Mouse (Mus musculus): ENCODE measurements around the gene Adamts20. TPM values are rescaled to one million over a fixed set of nuclear protein-coding genes. Genes with fewer than 3 reads are reported as not detected.

Gene Adamts20
- polyA plus RNA-seq, 1 experiment from 2014 or later, result 0.02 TPM

- H3K9ac ChIP-seq (ENCODE audit: low read depth, low read length), result no peak overlapping the region
- no peak overlapping the region for H3K4me2 ChIP-seq (ENCODE audit: low read depth, low read length)
- no peak overlapping the region for H3K27ac ChIP-seq (ENCODE audit: low read length)
- H3K4me3 ChIP-seq (ENCODE audit: low read depth, low read length), result no peak overlapping the region
- no peaks in the 10 kb centered on the region for H3K4me1 ChIP-seq (ENCODE audit: control insufficient read depth, low read depth, low read length)
- WGBS (ENCODE audit: insufficient replicate concordance), result 42% methylated on average over 3 of the region's 3 CpGs
- H3K27me3 ChIP-seq (ENCODE audit: control insufficient read depth, insufficient read depth, low read depth, low read length), result no peaks in the 10 kb centered on the region
- no peaks in the 10 kb centered on the region for H3K9me3 ChIP-seq (replicated peaks; ENCODE audit: control insufficient read depth, low read length)
- ATAC-seq (ENCODE audit: low read depth), result no peak
- no peaks in the 10 kb centered on the region for H3K36me3 ChIP-seq (ENCODE audit: control insufficient read depth, insufficient read depth)
Observed at GRCm38 (mm10) chr15:94254861-94255516, 210.2 kb downstream of the Adamts20 start.

GRCm38 (mm10) chr15:94254091-94254860 lies 210.9 kb downstream of the Adamts20 start:
- no peak for ATAC-seq (ENCODE audit: low read depth)
- H3K4me2 ChIP-seq (ENCODE audit: low read depth, low read length), result no peak overlapping the region
- no peaks in the 10 kb centered on the region for H3K36me3 ChIP-seq (ENCODE audit: control insufficient read depth, insufficient read depth)
- no peak overlapping the region for H3K27ac ChIP-seq (ENCODE audit: low read length)
- no peak overlapping the region for H3K4me3 ChIP-seq (ENCODE audit: low read depth, low read length)
- no peaks in the 10 kb centered on the region for H3K4me1 ChIP-seq (ENCODE audit: control insufficient read depth, low read depth, low read length)
- no peak overlapping the region for H3K9ac ChIP-seq (ENCODE audit: low read depth, low read length)
- no peaks in the 10 kb centered on the region for H3K9me3 ChIP-seq (replicated peaks; ENCODE audit: control insufficient read depth, low read length)
- WGBS (ENCODE audit: insufficient replicate concordance), result 67% methylated on average over 14 of the region's 14 CpGs
- H3K27me3 ChIP-seq (ENCODE audit: control insufficient read depth, insufficient read depth, low read depth, low read length), result no peaks in the 10 kb centered on the region

- H3K27ac ChIP-seq (ENCODE audit: low read length), result no peak overlapping the region
Observed at GRCm38 (mm10) chr15:94252962-94253712, 212.1 kb downstream of the Adamts20 start.

GRCm38 (mm10) chr15:94249766-94250165 lies 215.5 kb downstream of the Adamts20 start:
- Histone ChIP-seq H3K4me3 (ENCODE audit: low read depth, low read length) (no peak overlapping the region), H3K27ac (ENCODE audit: low read length) (no peak overlapping the region), H3K9ac (ENCODE audit: low read depth, low read length) (no peak overlapping the region), H3K4me2 (ENCODE audit: low read depth, low read length) (no peak overlapping the region), H3K9me3 (replicated peaks; ENCODE audit: control insufficient read depth, low read length) (no peaks in the 10 kb centered on the region), H3K4me1 (ENCODE audit: control insufficient read depth, low read depth, low read length) (no peaks in the 10 kb centered on the region), H3K27me3 (ENCODE audit: control insufficient read depth, insufficient read depth, low read depth, low read length) (no peaks in the 10 kb centered on the region), H3K36me3 (ENCODE audit: control insufficient read depth, insufficient read depth) (no peaks in the 10 kb centered on the region)
- 58% methylated on average over 8 of the region's 8 CpGs for WGBS (ENCODE audit: insufficient replicate concordance)
- no peak for ATAC-seq (ENCODE audit: low read depth)

More at GRCm38 (mm10) chr15:94252962-94253712, 212.1 kb downstream of the Adamts20 start:
- no peak overlapping the region for H3K4me3 ChIP-seq (ENCODE audit: low read depth, low read length)
- H3K9ac ChIP-seq (ENCODE audit: low read depth, low read length), result no peak overlapping the region
- no peaks in the 10 kb centered on the region for H3K9me3 ChIP-seq (replicated peaks; ENCODE audit: control insufficient read depth, low read length)
- H3K36me3 ChIP-seq (ENCODE audit: control insufficient read depth, insufficient read depth), result no peaks in the 10 kb centered on the region
- no peaks in the 10 kb centered on the region for H3K27me3 ChIP-seq (ENCODE audit: control insufficient read depth, insufficient read depth, low read depth, low read length)
- 62% methylated on average over 13 of the region's 13 CpGs for WGBS (ENCODE audit: insufficient replicate concordance)
- no peak for ATAC-seq (ENCODE audit: low read depth)
- no peaks in the 10 kb centered on the region for H3K4me1 ChIP-seq (ENCODE audit: control insufficient read depth, low read depth, low read length)
- H3K4me2 ChIP-seq (ENCODE audit: low read depth, low read length), result no peak overlapping the region

GRCm38 (mm10) chr15:94248386-94248785 lies 216.8 kb downstream of the Adamts20 start:
- no peak for ATAC-seq (ENCODE audit: low read depth)
- H3K4me1 ChIP-seq (ENCODE audit: control insufficient read depth, low read depth, low read length), result no peaks in the 10 kb centered on the region
- WGBS (ENCODE audit: insufficient replicate concordance), result 56% methylated on average over 6 of the region's 6 CpGs
- no peaks in the 10 kb centered on the region for H3K9me3 ChIP-seq (replicated peaks; ENCODE audit: control insufficient read depth, low read length)
- no peak overlapping the region for H3K4me3 ChIP-seq (ENCODE audit: low read depth, low read length)
- H3K4me2 ChIP-seq (ENCODE audit: low read depth, low read length), result no peak overlapping the region
- no peak overlapping the region for H3K9ac ChIP-seq (ENCODE audit: low read depth, low read length)
- no peaks in the 10 kb centered on the region for H3K36me3 ChIP-seq (ENCODE audit: control insufficient read depth, insufficient read depth)
- no peak overlapping the region for H3K27ac ChIP-seq (ENCODE audit: low read length)
- no peaks in the 10 kb centered on the region for H3K27me3 ChIP-seq (ENCODE audit: control insufficient read depth, insufficient read depth, low read depth, low read length)

- no peak for ATAC-seq (ENCODE audit: low read depth)
- no peak overlapping the region for H3K9ac ChIP-seq (ENCODE audit: low read depth, low read length)
- no peak overlapping the region for H3K27ac ChIP-seq (ENCODE audit: low read length)
Observed at GRCm38 (mm10) chr15:94246669-94247068, 218.5 kb downstream of the Adamts20 start.

DNA sequence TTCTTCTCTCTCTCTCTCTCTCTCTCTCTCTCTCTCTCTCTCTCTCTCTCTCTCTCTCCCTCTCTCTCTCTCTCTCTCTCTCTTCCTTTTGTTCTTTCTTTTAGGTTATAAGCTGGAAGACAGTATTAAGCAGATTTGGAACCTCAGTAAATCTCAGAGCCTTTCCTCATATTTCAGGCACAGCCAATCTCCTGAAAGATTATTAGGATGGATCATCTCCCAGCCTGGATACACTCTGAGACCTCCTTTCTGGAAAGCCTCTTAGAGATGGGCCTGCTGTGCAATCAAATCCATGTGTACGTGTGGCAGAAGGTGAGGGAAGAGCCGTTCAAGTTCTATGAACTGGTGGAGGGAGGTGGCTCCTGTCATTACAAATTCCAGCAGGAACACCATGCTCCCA lies 220.9 kb downstream of the Adamts20 start:
- Histone ChIP-seq H3K27me3 (ENCODE audit: control insufficient read depth, insufficient read depth, low read depth, low read length) (no peaks in the 10 kb centered on the region), H3K4me2 (ENCODE audit: low read depth, low read length) (no peak overlapping the region), H3K9ac (ENCODE audit: low read depth, low read length) (no peak overlapping the region), H3K27ac (ENCODE audit: low read length) (no peak overlapping the region), H3K4me3 (ENCODE audit: low read depth, low read length) (no peak overlapping the region), H3K36me3 (ENCODE audit: control insufficient read depth, insufficient read depth) (no peaks in the 10 kb centered on the region), H3K9me3 (replicated peaks; ENCODE audit: control insufficient read depth, low read length) (no peaks in the 10 kb centered on the region), H3K4me1 (ENCODE audit: control insufficient read depth, low read depth, low read length) (no peaks in the 10 kb centered on the region)
- WGBS (ENCODE audit: insufficient replicate concordance), result 71% methylated on average over 2 of the region's 2 CpGs
- ATAC-seq (ENCODE audit: low read depth), result no peak

More at GRCm38 (mm10) chr15:94246669-94247068, 218.5 kb downstream of the Adamts20 start:
- 75% methylated on average over 5 of the region's 5 CpGs for whole genome bisulfite sequencing (ENCODE audit: insufficient replicate concordance)
- H3K4me2 ChIP-seq (ENCODE audit: low read depth, low read length), result no peak overlapping the region
- no peak overlapping the region for H3K4me3 ChIP-seq (ENCODE audit: low read depth, low read length)
- no peaks in the 10 kb centered on the region for H3K36me3 ChIP-seq (ENCODE audit: control insufficient read depth, insufficient read depth)
- no peaks in the 10 kb centered on the region for H3K9me3 ChIP-seq (replicated peaks; ENCODE audit: control insufficient read depth, low read length)
- no peaks in the 10 kb centered on the region for H3K4me1 ChIP-seq (ENCODE audit: control insufficient read depth, low read depth, low read length)
- no peaks in the 10 kb centered on the region for H3K27me3 ChIP-seq (ENCODE audit: control insufficient read depth, insufficient read depth, low read depth, low read length)

DNA sequence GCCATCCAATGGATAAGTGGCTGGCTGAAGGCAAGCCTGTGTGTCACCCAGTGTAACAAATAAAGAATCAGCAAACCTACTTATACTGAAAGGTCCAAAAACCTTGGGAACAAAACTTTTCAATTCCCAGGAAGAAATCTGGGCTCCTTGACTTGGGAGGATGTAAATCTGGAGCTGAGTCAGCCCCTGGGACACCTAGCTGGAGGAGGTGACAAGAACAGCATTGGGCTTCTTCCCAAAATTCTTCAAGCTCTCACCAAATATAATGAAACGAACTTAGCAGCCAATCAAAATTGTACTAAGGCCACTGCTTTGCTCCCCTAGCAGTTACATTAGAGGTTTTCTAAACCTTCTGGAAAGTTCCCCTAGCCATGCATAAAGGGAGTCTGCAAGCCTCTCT lies 223.1 kb downstream of the Adamts20 start:
- H3K36me3 ChIP-seq (ENCODE audit: control insufficient read depth, insufficient read depth), result no peaks in the 10 kb centered on the region
- H3K4me3 ChIP-seq (ENCODE audit: low read depth, low read length), result no peak overlapping the region
- no peak for ATAC-seq (ENCODE audit: low read depth)
- no peaks in the 10 kb centered on the region for H3K9me3 ChIP-seq (replicated peaks; ENCODE audit: control insufficient read depth, low read length)
- no peak overlapping the region for H3K4me2 ChIP-seq (ENCODE audit: low read depth, low read length)
- no peak overlapping the region for H3K9ac ChIP-seq (ENCODE audit: low read depth, low read length)
- no peaks in the 10 kb centered on the region for H3K27me3 ChIP-seq (ENCODE audit: control insufficient read depth, insufficient read depth, low read depth, low read length)
- 57% methylated on average over 1 of the region's 1 CpGs for WGBS (ENCODE audit: insufficient replicate concordance)
- no peaks in the 10 kb centered on the region for H3K4me1 ChIP-seq (ENCODE audit: control insufficient read depth, low read depth, low read length)
- H3K27ac ChIP-seq (ENCODE audit: low read length), result no peak overlapping the region

DNA sequence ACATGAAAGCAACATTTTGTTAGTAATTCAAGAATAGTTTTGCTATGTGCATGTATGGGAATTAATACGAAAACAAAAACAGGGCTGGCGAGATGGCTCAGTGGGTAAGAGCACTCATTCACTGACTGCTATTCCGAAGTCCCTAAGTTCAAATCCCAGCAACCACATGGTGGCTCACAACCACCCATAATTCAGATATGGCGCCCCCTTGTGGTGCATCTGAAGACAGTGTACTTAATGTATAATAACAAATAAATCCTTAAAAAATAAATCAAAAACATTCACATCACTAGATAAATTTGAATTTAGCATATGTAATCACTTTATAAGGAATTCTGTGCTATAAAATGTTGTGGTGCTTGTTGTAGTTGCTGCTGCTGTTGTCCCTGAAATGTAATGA lies 225.6 kb downstream of the Adamts20 start:
- no peak for ATAC-seq (ENCODE audit: low read depth)
- H3K27me3 ChIP-seq (ENCODE audit: control insufficient read depth, insufficient read depth, low read depth, low read length), result no peaks in the 10 kb centered on the region
- H3K4me1 ChIP-seq (ENCODE audit: control insufficient read depth, low read depth, low read length), result no peaks in the 10 kb centered on the region
- H3K9ac ChIP-seq (ENCODE audit: low read depth, low read length), result no peak overlapping the region
- no peak overlapping the region for H3K27ac ChIP-seq (ENCODE audit: low read length)
- no peak overlapping the region for H3K4me3 ChIP-seq (ENCODE audit: low read depth, low read length)
- H3K4me2 ChIP-seq (ENCODE audit: low read depth, low read length), result no peak overlapping the region
- no peaks in the 10 kb centered on the region for H3K36me3 ChIP-seq (ENCODE audit: control insufficient read depth, insufficient read depth)
- no peaks in the 10 kb centered on the region for H3K9me3 ChIP-seq (replicated peaks; ENCODE audit: control insufficient read depth, low read length)
- WGBS (ENCODE audit: insufficient replicate concordance), result 57% methylated on average over 4 of the region's 4 CpGs

Measured in liver, embryonic 16.5 days (tissue).